Mouse (Mus musculus) ES-Bruce4 (cell line): Measurements from ENCODE around the gene Syne3.

Source experiments
- CTCF ChIP-seq: IDR thresholded peaks from one replicate; pipeline ENCODE4 v1.8.1; 2011; ENCODE audit warnings: low read depth, low read length
- EP300 ChIP-seq: IDR thresholded peaks from 2 replicates; pipeline ENCODE4 v1.6.1; 2011; ENCODE audit warnings: low read depth, low read length; ENCODE audit not compliant: insufficient read depth
- POLR2A ChIP-seq: IDR thresholded peaks from one replicate; pipeline ENCODE4 v1.8.1; 2011; ENCODE audit warnings: low read length; ENCODE audit not compliant: insufficient read depth

DNA sequence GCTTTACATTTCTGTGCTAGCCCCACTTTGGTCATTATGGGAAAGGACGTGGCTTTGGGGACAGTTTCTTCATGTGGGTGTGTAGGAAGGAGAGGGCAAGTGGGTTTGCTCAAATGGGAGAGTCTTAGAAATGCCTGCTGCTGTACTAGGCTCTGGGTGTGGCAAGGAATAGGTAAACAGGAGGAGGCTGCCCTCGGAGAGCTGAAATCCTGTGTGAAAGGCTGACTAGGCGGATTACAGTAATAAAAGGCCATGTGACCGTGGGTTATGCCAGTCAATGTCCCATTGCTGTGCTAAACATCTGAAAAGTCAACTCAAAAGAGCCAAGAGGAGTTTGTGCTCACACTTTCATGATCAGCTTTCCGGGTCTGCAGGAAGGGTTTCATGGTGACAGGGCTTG lies 127.1 kb downstream of the Syne3 start:
- TF ChIP-seq CTCF (no peak), EP300 (no peak), POLR2A (no peak)
